Mouse (Mus musculus) c-Kit-positive CD71-positive TER-119-negative erythroid progenitor cells, embryonic 14.5 days (primary cell): Measurements from ENCODE around the gene Hfm1.

Experiments
- DNase-seq: peaks from one replicate; pipeline ENCODE4 v3.0.0-alpha.2; 2013; ENCODE audit warnings: low read depth

The Hfm1 gene

DNA sequence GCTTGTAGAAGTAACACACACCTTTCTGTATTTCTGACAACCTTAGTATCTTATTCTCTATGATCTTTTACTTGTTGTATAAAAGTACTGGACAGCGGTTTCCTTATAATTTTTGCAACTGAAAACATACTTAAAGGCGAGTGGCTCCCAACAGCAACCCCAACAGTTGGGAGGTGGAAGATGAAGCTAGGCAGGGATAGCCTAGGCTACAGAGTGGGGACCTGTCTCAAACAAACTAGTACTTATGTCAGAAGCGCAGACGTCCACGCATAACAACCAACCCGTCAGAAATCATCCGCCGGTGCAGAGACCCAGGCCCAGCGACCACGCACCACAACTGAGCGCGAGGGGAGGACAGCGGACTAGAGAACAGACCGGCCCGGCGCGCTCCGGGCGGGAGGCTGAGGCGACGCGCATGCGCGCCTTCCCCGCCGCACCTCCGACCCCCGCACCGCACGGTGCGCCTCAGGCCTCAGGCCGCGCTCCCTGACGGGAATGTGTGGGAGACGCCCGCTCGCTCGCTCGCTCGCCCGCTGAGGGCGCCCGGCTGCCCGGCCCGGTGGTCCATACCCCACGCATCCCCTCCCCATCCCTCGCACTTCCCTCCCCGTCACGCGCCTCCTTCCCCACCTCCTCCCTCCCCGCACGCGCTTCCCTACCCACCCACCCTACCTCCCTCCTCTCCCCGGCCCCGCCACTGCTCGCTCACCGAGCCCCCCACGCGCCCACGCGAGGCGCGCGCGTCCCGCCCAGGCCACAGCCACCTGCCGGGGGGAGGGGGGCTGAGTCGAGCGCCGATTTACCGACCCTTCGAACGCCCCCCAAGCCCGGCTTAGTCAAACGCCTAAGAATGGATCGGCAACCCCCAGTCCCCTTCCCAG is at the start of gene Hfm1:
Gene Hfm1, minus strand, starts transcription at position 834 of the 881 bp plus-strand sequence.
- DNase-seq, result peak; percentile 46

DNA sequence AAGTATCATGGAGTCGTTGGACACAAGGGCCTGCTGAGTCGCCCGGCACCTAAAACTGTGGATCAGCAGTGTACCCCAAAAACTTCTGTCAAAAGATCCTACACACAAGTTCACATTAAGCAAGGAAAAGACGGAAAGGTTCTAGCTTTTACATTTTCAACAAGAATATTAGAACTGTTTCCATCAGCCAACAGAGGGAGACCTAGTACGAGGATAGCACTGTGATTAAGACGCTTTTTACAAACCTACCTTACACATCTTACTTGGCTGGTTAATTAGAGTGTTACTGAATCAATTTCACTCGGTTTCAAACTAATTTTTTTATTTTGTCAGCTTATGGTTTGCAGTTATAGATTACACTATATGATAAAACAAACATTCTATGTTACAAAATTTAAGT is 47.8 kb upstream of the Hfm1 start:
- no peak for DNase-seq

DNA sequence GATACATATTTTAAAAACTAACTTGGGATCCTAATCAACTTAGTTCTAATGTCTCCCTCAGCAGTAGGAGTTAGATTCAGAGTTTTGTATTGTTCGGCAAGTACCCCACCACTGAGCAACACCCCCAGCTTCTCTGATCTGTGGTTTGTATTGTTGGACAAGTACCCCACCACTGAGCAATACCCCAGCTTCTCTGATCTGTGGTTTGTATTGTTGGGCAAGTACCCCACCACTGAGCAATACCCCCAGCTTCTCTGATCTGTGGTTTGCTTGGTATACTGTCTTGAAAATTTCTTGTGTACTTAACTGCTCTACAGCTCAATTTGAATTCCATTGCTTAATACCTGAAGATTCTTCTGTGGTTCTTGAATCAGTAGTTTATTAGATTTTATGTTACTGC is 41.5 kb upstream of the Hfm1 start:
- no peak for DNase-seq

DNA sequence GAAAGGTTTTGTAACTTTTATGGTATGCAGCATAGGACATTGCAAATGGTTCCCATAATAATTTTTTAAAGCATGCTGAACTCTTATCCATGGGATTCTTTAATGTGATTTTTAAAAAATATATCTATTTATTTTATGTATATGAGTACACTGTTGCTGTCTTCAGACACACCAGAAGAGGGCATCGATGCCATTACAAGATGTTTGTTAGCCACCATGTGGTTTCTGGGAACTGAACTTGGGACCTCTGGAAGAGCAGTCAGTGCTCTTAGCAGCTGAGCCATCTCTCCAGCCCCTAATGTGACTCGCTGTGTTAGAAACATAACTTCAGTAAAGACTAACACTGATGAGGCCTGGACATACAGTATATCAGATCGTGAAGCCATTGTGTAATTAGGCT is 40.3 kb upstream of the Hfm1 start:
- DNase-seq, result no peak

- peak; percentile 31 for DNase-seq
These were observed 38.4 kb upstream of the Hfm1 start for GRCm38 (mm10) chr5:106964513-106965014.

DNA sequence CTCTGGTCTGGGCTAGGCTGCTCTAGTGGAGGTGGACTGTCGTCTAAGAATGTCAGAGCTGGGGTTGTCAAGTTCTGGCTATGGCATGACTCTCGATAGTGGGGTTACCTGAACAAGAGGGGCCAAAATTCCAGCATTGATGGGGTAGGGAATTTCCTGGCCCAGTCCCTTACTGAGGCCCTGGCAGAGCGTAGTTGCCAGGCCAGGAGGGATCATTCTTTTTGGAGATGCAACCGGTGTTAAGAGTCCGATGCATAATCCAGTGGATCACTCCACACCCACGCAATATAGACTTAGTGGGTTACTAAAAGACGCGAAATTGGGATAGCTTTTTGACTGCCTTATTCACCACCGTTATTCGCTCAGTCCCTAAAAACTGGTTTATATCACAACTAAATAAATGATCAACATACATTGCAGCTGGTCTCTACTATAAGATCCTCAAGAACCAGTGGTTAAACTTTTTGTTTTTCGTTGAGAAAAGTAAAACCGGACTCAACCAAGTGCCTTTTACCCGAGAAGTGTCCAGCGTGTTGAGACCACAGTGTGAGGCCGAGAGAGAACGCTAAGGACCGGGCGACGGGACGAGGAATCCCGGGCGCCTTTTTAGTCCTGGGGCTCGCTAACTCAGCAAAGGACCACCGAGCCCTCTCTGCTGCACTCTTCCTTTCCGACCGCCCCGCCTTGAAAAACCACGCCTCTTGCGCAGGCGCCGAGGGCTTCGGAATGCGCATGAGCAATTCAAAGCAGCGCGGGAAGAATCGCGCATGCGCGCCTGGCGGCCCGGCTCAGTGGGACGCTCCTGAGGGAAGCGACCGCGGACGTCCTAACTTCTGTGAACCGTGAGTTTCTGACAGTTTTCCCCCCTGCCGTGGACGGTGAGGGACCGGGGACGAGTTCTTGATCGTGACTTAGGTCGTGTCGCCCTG is 37.7 kb upstream of the Hfm1 start, which contains the start of gene Cdc7:
Gene Cdc7, plus strand, starts transcription at position 739 of the 929 bp plus-strand sequence.
- peak; percentile 89 for DNase-seq

GRCm38 (mm10) chr5:106960451-106960850 is 34.3 kb upstream of the Hfm1 start:
- DNase-seq, result no peak

DNA sequence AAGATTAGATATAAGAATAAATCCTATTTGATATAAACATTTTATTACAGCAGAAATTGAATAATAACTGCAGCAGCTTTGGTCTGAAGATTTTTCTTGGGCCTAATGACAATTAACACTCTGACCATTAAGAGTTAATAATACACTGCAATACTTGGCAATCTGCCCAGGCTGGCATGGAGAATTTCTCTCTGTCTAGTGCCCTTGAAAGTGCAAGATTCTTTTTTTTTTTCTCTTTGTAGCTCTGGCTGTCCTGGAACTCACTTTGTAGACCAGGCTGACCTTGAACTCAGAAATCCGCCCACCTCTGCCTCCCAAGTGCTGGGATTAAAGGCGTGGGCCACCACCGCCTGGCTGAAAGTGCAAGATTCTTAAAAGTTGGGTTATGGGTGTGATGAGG is 32.9 kb upstream of the Hfm1 start:
- DNase-seq, result no peak

DNA sequence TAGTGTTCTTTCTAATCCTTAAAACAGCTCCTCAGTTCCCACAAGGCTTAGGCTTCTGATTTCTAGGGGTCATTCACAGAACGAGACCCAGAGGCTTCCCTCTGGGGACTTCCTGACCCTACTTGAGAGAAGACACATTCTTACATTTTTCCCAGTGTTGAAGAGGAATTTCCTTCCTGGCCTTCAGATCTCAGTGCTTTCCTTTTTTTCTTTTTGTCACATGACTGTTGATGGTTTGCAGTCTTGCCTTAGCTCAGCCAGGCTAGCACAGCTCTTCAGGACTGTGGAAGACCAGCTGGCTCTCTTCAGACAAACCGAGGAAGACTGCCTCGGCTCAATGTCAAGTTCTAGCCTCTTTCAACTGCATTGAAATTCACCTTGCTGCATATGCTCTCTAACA is 30.3 kb upstream of the Hfm1 start:
- no peak for DNase-seq

- DNase-seq, result no peak
These were observed 22.6 kb upstream of the Hfm1 start for GRCm38 (mm10) chr5:106948683-106949082.

DNA sequence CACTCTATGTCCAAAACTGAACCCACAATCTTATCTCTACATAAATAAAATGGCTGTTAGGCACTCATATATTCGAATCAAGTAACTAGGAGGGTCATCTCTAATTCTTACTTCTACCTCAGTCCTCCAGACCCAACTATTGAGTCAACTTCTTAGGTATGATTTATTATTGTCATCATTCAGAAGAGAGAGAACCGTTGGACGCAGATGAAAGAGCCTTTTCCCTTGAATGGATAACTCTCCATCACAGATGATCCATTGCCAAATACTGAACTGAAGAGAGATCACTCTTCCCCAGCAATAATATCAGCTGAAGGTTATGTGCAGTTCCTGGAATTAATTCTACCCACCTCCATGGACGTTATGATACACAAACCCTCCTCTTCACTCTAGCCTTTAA is 20.2 kb upstream of the Hfm1 start:
- no peak for DNase-seq

GRCm38 (mm10) chr5:106927996-106928395 is 1.9 kb upstream of the Hfm1 start:
- no peak for DNase-seq

- DNase-seq, result no peak
These were observed 207 bp upstream of the Hfm1 start for GRCm38 (mm10) chr5:106926369-106926686.

- no peak for DNase-seq
These were observed 6.8 kb downstream of the Hfm1 start for GRCm38 (mm10) chr5:106919315-106919714.

DNA sequence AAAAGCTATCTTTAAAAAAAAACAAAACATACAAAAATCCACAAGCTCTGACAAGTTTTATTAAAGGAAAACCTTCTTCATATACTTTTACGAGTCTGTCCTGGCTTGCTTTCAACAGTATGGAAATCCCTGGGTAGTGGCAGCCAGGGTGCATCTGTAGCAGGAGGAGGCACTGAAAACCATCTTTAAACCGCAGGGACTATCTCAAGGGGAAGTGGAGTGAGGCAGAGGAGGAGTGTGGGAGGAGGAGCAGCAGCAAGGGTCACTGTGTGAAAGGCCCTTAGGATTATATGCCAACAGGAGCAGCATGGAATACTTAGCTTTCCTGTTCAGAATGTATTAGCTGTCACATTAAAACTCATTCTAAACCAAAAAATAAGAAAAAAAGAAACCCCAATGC is 29.2 kb downstream of the Hfm1 start:
- no peak for DNase-seq

- DNase-seq, result no peak
These were observed 34.3 kb downstream of the Hfm1 start for GRCm38 (mm10) chr5:106891773-106892172.

- no peak for DNase-seq
These were observed 38.6 kb downstream of the Hfm1 start for GRCm38 (mm10) chr5:106887303-106888071.

DNA sequence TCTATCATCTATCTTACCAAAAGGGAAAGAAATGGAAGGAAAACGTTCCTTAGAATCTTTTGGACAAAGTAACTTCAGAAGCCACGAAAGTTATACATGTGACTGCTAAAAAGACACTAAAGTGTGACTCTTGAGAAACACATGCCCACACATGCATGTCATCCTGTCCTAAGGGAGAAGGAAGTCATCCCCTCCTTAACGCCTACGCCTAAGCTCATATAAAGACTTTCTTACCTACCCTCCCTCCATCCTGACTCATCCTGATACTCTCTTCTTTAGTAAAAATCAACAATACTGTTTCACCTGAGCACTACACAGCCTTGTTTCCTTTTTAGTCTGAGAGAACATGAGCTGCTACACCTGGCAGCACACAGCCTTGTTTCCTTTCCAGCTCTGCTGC is 40.6 kb downstream of the Hfm1 start:
- DNase-seq, result no peak

- DNase-seq, result no peak
These were observed 49.7 kb downstream of the Hfm1 start for GRCm38 (mm10) chr5:106876438-106876837.

DNA sequence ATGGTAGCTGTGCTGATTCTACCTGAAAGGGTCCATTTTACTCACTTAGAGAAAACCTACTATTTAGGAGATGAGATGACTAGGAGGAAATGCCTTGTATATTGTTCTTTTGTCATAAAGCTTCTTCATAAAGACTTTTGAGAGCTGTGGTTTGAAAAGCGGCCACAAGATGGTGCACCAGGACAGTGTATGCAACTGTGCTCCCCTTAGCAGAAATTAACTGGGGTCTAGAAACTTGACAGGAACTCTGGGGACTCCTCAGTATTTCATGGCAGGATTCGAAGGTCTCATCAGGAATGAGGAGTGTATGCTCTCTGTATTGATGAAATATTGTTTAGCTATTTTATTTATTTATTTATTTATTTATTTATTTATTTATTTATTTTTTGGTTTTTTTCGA is 65.7 kb downstream of the Hfm1 start:
- DNase-seq, result peak; percentile 50

- peak; percentile 15 for DNase-seq
These were observed 72.8 kb downstream of the Hfm1 start for GRCm38 (mm10) chr5:106853284-106853683.

DNA sequence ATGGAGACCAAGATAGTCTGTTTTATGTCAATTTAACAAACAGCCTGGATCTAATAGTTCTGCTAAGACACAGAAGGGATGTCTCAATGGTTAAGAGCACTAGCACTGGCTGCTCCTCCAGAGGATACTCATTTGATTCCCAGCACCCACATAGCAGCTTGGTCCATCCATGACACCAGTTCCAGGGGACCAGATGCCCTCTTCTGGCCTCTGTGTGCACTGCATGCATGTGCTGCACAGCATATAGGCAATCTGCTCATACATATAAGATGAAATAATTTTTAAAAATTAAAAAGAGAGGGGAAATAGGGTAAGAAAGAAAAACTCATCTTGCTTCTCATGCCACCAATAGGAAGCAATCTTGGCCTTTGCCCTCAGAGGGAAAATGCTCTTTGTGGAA is 79.1 kb downstream of the Hfm1 start:
- no peak for DNase-seq
